In the genomic region with DNA sequence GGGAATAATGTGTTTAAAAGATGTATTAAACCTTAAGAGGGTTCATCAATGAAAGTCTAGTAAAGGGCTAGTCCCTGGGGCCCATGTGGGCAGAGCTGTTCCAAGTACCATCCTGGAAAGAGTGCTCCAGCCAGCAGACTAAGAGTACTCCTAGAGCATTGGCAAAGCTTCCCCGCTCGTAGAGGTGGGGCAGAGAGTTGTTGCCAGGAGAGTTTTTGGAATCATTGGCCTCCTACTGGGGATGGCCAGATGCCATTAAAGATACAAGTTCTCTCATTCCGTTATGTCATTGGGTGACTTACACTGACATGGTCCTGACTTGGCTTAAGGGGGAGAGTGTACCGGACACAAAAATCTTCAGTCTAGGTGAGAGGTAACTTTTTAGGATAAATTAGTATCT, we compare ENCODE assay signal across 12 mouse cellular contexts. TPM values are rescaled to one million over a fixed set of nuclear protein-coding genes. Genes with fewer than 3 reads are reported as not detected.
DNase-seq lines count a peak whose midpoint lies in the region; ATAC-seq lines count a peak whose summit lies in the region.
"Had no signal": no experiment of that assay in that cellular context is flagged by ENCODE, and none has a peak within 500 bp of the region (broad histone marks: within the 10 kb centered on the region; RNA-seq: fewer than 3 reads in every experiment).

No protein-coding gene starts in this region.

- H3K27me3 ChIP-seq in heart, embryonic 11.5 days (ENCODE audit: control insufficient read depth, insufficient read depth, low read length), result no peaks in the 10 kb centered on the region
- H3K27me3 ChIP-seq in limb, embryonic 10.5 days (ENCODE audit: low read depth, poor library complexity, severe bottlenecking), result no peaks in the 10 kb centered on the region
- H3K27me3 ChIP-seq: intestine, embryonic 15.5 days had no signal

- peaks cover 28% of the 10 kb centered on the region for H3K36me3 ChIP-seq in heart, embryonic 11.5 days (ENCODE audit: control insufficient read depth, insufficient read depth, low read length)
- H3K36me3 ChIP-seq in limb, embryonic 10.5 days, result peaks cover 45% of the 10 kb centered on the region

- peak; percentile 73 to 82 for DNase-seq in heart, adult 18-20 months
- DNase-seq in urinary bladder, postnatal 14 days (ENCODE audit: low spot score), result peak; percentile 45
- DNase-seq in urinary bladder, adult 18-20 months (ENCODE audit: low spot score in 2 of 2), result no peak
- DNase-seq in gastrocnemius, adult 8-10 months (ENCODE audit: low spot score in 2 of 2), result peak; percentile 32 to 52
- no peak for DNase-seq in limb, embryonic 10.5 days (ENCODE audit: low spot score)
- DNase-seq: layer of hippocampus, adult 9-11 months; right cerebral cortex, postnatal 14 days had no signal

- ATAC-seq in heart, embryonic 11.5 days (replicated peaks; ENCODE audit: insufficient number of reproducible peaks, low FRiP score, low TSS enrichment), result no peak
- no peak for ATAC-seq in monocyte, adult 5-6 weeks (replicated peaks; ENCODE audit: insufficient number of reproducible peaks, low FRiP score, low TSS enrichment, poor library complexity, severe bottlenecking)
- ATAC-seq: activated CD4-positive, CD25-positive, alpha-beta regulatory T cell, adult 4 months; intestine, embryonic 15.5 days had no signal

- no peak overlapping the region for H3K9ac ChIP-seq in heart, embryonic 11.5 days (ENCODE audit: low read depth, low read length)
- H3K9ac ChIP-seq: intestine, embryonic 15.5 days had no signal

- no peak overlapping the region for H3K4me2 ChIP-seq in heart, embryonic 11.5 days
- H3K4me2 ChIP-seq: intestine, embryonic 15.5 days; liver, embryonic 11.5 days had no signal

- H3K4me3 ChIP-seq in heart, embryonic 11.5 days (ENCODE audit: low read depth, low read length), result no peak overlapping the region
- no peak overlapping the region for H3K4me3 ChIP-seq in limb, embryonic 10.5 days
- H3K4me3 ChIP-seq: intestine, embryonic 15.5 days had no signal

- H3K27ac ChIP-seq in heart, embryonic 11.5 days (ENCODE audit: low read depth, low read length), result no peak overlapping the region
- no peak overlapping the region for H3K27ac ChIP-seq in limb, embryonic 10.5 days
- H3K27ac ChIP-seq: intestine, embryonic 15.5 days had no signal

- no peaks in the 10 kb centered on the region for H3K9me3 ChIP-seq in heart, embryonic 11.5 days (replicated peaks; ENCODE audit: control insufficient read depth, low read length)
- no peaks in the 10 kb centered on the region for H3K9me3 ChIP-seq in limb, embryonic 10.5 days (replicated peaks)
- H3K9me3 ChIP-seq: intestine, embryonic 15.5 days had no signal

- WGBS in heart, embryonic 11.5 days (ENCODE audit: insufficient replicate concordance), result 63% methylated on average over 4 of the region's 4 CpGs
- 71% methylated on average over 4 of the region's 4 CpGs for WGBS in limb, embryonic 10.5 days

- H3K4me1 ChIP-seq in heart, embryonic 11.5 days (ENCODE audit: control insufficient read depth, insufficient read depth, low read length), result peaks cover 21% of the 10 kb centered on the region
- peaks cover 36% of the 10 kb centered on the region for H3K4me1 ChIP-seq in limb, embryonic 10.5 days

RNA-seq across cellular contexts. Expression of gene Sv2a, which starts 1.4 kb away (rescaled TPM):
- 1 to 10 TPM; 1.8 to 2.1 TPM for total RNA-seq in heart, adult 18-20 months (2021)
- 12.3 and 18.6 TPM in 2 replicates for polyA plus RNA-seq in heart, embryonic 11.5 days (2014; fragmentation: Nextera tagmentation; extraction: Ambion mirVana)
- total RNA-seq in gastrocnemius, adult 8-10 months (2022), result under 1 TPM; 0.16 to 0.34 (median 0.23) TPM
- polyA plus RNA-seq in limb, embryonic 10.5 days (2016; fragmentation: Nextera tagmentation; extraction: Ambion mirVana), result 3.6 and 3.9 TPM in 2 replicates
- total RNA-seq in monocyte, adult 5-6 weeks (2017), result 0.21 to 0.29 TPM in 2 of 3 replicates, not detected in the other

RNA-seq across cellular contexts. Expression of gene Sf3b4, which starts 7.4 kb away (rescaled TPM):
- total RNA-seq in heart, adult 18-20 months (2021), result 10 to 100 TPM; 15.4 to 18.7 TPM
- 119 and 126 TPM in 2 replicates for polyA plus RNA-seq in heart, embryonic 11.5 days (2014; fragmentation: Nextera tagmentation; extraction: Ambion mirVana)
- total RNA-seq in gastrocnemius, adult 8-10 months (2022), result 10 to 100 TPM in 3 of 4 experiments, 1 to 10 TPM in 1; 9.9 to 12.9 (median 11.6) TPM
- polyA plus RNA-seq in limb, embryonic 10.5 days (2016; fragmentation: Nextera tagmentation; extraction: Ambion mirVana), result 290 and 304 TPM in 2 replicates
- 4.0 to 14.2 TPM (median 7.5 TPM) in 3 replicates for total RNA-seq in monocyte, adult 5-6 weeks (2017)

RNA-seq across cellular contexts. Expression of gene Mtmr11, which starts 17.7 kb away (rescaled TPM):
- total RNA-seq in heart, adult 18-20 months (2021), result 1 to 10 TPM; 1.7 to 3.4 TPM
- 8.6 and 10.4 TPM in 2 replicates for polyA plus RNA-seq in heart, embryonic 11.5 days (2014; fragmentation: Nextera tagmentation; extraction: Ambion mirVana)
- 1 to 10 TPM in 3 of 4 experiments, under 1 TPM in 1; 0.68 to 2.1 (median 1.3) TPM for total RNA-seq in gastrocnemius, adult 8-10 months (2022)
- polyA plus RNA-seq in limb, embryonic 10.5 days (2016; fragmentation: Nextera tagmentation; extraction: Ambion mirVana), result 10.8 and 18.2 TPM in 2 replicates
- total RNA-seq in monocyte, adult 5-6 weeks (2017), result 0.43 to 2.4 TPM in 2 of 3 replicates, not detected in the other

RNA-seq across cellular contexts. Expression of gene Bola1, which starts 40.0 kb away (rescaled TPM):
- 10 to 100 TPM; 28.1 to 34.4 TPM for total RNA-seq in heart, adult 18-20 months (2021)
- polyA plus RNA-seq in heart, embryonic 11.5 days (2014; fragmentation: Nextera tagmentation; extraction: Ambion mirVana), result 47.5 and 49.6 TPM in 2 replicates
- 10 to 100 TPM; 21.8 to 30.6 (median 25.6) TPM for total RNA-seq in gastrocnemius, adult 8-10 months (2022)
- polyA plus RNA-seq in limb, embryonic 10.5 days (2016; fragmentation: Nextera tagmentation; extraction: Ambion mirVana), result 74.2 and 76.5 TPM in 2 replicates
- 3.9 to 8.1 TPM (median 6.9 TPM) in 3 replicates for total RNA-seq in monocyte, adult 5-6 weeks (2017)

RNA-seq across cellular contexts. Expression of gene Hist2h2ab, which starts 40.1 kb away (rescaled TPM):
- 1 to 10 TPM; 1.8 to 1.9 TPM for total RNA-seq in heart, adult 18-20 months (2021)
- polyA plus RNA-seq in heart, embryonic 11.5 days (2014; fragmentation: Nextera tagmentation; extraction: Ambion mirVana), result not detected in 2 replicates
- 1 to 10 TPM in 2 of 4 experiments, under 1 TPM in 1, not detected in 1; 0.65 to 2.3 (median 1.3) TPM for total RNA-seq in gastrocnemius, adult 8-10 months (2022)
- polyA plus RNA-seq in limb, embryonic 10.5 days (2016; fragmentation: Nextera tagmentation; extraction: Ambion mirVana), result 0.63 and 1.2 TPM in 2 replicates
- 11.5 to 28.2 TPM (median 14.2 TPM) in 3 replicates for total RNA-seq in monocyte, adult 5-6 weeks (2017)

Comparison
In these comparisons a context has a peak if more than half of its experiments do, and no peak if none do; other contexts are left out.
1. DNase-seq: peak in heart, adult 18-20 months (2 of 2), urinary bladder, postnatal 14 days (single experiment) and gastrocnemius, adult 8-10 months (2 of 2); none in urinary bladder, adult 18-20 months (0 of 2) and limb, embryonic 10.5 days (single experiment).